Mouse (Mus musculus) olfactory bulb, adult 2 months (tissue): Measurements from ENCODE around the gene Zfp385c.

Experiments
- CTCF ChIP-seq: fragments of 200-500 bp; IDR thresholded peaks from 2 replicates; pipeline ENCODE4 v1.5.1; 2012; ENCODE audit warnings: low read depth, mild to moderate bottlenecking, low read length, moderate library complexity; ENCODE audit not compliant: insufficient read depth
- POLR2A ChIP-seq: fragments of 200-500 bp; IDR thresholded peaks from 2 replicates; pipeline ENCODE4 v1.6.1; 2012; ENCODE audit warnings: mild to moderate bottlenecking, low read depth, low read length, moderate library complexity; ENCODE audit not compliant: insufficient read depth

GRCm38 (mm10) chr11:100595533-100595932 is 96.7 kb downstream of the Zfp385c start:
- TF ChIP-seq CTCF (no peak), POLR2A (no peak)
